Mouse (Mus musculus) megakaryocyte progenitor cell, adult 5-6 weeks (primary cell): ENCODE results near the gene ccdc198. TPM values are rescaled to one million over a fixed set of nuclear protein-coding genes. Genes with fewer than 3 reads are reported as not detected.
A peak's percentile ranks its signal among the peaks of the same experiment; 100 is the strongest.
"Not testable (repeated sequence)": the region's sequence is repeated elsewhere in the genome, so short reads cannot be mapped to it uniquely, and the experiment has no call there.

Source experiments
- ATAC-seq: replicated peaks from 2 replicates; pipeline ENCODE4 v1.8.0; 2016; ENCODE audit warnings: mild to moderate bottlenecking, moderate TSS enrichment, inconsistent platforms; ENCODE audit not compliant: poor library complexity
- total RNA-seq, 2 experiments: library from RNA; stranded (forward) in 1 of 2; stranded (reverse) in 1 of 2; fragments of 157-497, 149-512 nt in 1 of 2; fragments of 200-1000 nt in 1 of 2; gene quantifications; 2 replicates each; pipeline versions ENCODE4 v1.2.3 to v1.2.4; 2015 to 2017

Gene ccdc198
- total RNA-seq (2015) (not detected in 2 replicates), total RNA-seq (2017) (not detected in 2 replicates)

GRCm38 (mm10) chr14:49245126-49245714, at the start of gene ccdc198:
Gene ccdc198 (minus strand): TSS chr14:49245474.
- ATAC-seq, result no peak

GRCm38 (mm10) chr14:49293802-49294449, 48.7 kb upstream of the ccdc198 start:
- ATAC-seq, result no peak

- no peak for ATAC-seq
Measured at GRCm38 (mm10) chr14:49290029-49290745, 44.9 kb upstream of the ccdc198 start.

- ATAC-seq, result no peak
Measured at GRCm38 (mm10) chr14:49283784-49284655, 38.7 kb upstream of the ccdc198 start.

GRCm38 (mm10) chr14:49278880-49279279, 33.6 kb upstream of the ccdc198 start:
- ATAC-seq, result no peak

- ATAC-seq, result not testable (repeated sequence)
Measured at GRCm38 (mm10) chr14:49278479-49278878, 33.2 kb upstream of the ccdc198 start.

GRCm38 (mm10) chr14:49277642-49278041, 32.4 kb upstream of the ccdc198 start:
- ATAC-seq, result no peak

GRCm38 (mm10) chr14:49275376-49275775, 30.1 kb upstream of the ccdc198 start:
- ATAC-seq, result no peak

- no peak for ATAC-seq
Measured at GRCm38 (mm10) chr14:49265286-49266002, 20.2 kb upstream of the ccdc198 start.

- ATAC-seq, result no peak
Measured at GRCm38 (mm10) chr14:49241522-49241921, 3.8 kb downstream of the ccdc198 start.

GRCm38 (mm10) chr14:49238206-49238605, 7.1 kb downstream of the ccdc198 start:
- peak; percentile 70 for ATAC-seq

GRCm38 (mm10) chr14:49234788-49235515, 10.3 kb downstream of the ccdc198 start:
- peak; percentile 91 for ATAC-seq

GRCm38 (mm10) chr14:49231845-49232244, 13.4 kb downstream of the ccdc198 start:
- ATAC-seq, result no peak

GRCm38 (mm10) chr14:49226986-49227385, 18.3 kb downstream of the ccdc198 start:
- no peak for ATAC-seq

- no peak for ATAC-seq
Measured at GRCm38 (mm10) chr14:49226471-49226870, 18.8 kb downstream of the ccdc198 start.

- ATAC-seq, result no peak
Measured at GRCm38 (mm10) chr14:49221771-49222170, 23.5 kb downstream of the ccdc198 start.

GRCm38 (mm10) chr14:49219466-49220022, 25.7 kb downstream of the ccdc198 start:
- ATAC-seq, result not testable (repeated sequence)

- ATAC-seq, result no peak
Measured at GRCm38 (mm10) chr14:49218677-49219076, 26.6 kb downstream of the ccdc198 start.

- not testable (repeated sequence) for ATAC-seq
Measured at GRCm38 (mm10) chr14:49210215-49210614, 35.1 kb downstream of the ccdc198 start.
